Mouse (Mus musculus): ENCODE measurements around the gene Acsm3.

DNA sequence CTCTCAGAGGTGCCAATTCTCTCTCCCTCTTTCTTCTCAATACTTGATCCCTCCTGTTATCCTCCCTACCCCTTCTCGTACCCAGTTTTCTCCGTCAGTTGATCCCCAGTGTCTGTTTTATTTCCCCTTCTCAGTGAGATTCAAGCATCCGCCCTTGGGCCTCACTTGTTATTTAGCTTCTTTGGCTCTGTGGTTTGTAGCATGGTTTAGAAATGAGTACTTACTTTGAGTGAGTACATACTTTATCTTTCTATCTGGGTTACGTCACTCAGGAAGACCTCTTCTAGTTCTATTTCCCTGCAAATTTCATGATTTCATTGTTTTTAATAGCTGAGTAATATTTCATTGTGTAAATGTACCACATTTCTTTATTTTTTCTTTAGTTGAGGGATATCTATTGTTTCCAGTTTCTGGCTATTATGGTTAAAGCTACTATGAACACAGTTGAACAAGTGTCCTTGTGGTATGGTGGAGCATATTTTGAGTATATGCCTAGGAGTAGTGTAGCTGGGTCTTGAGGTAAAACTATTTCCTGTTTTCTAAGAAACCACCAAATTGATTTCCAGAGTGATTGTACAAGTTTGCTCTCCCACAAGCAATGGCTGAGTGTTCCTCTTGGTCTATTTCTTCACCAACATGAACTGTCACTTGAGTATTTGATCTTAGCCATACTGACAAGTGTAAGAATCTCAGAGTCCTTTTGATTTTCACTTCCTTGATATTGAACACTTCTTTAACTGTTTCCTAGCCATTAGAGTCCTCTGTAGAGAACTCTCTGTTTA lies 75.5 kb downstream of the Acsm3 start:
- no peak for TF ChIP-seq EP300 (optimal IDR thresholded peaks at IDR 0.05)
- no peak for TF ChIP-seq CTCF (IDR thresholded peaks at IDR 0.05; ENCODE audit: low read depth)
